Mouse (Mus musculus): ENCODE results near the gene U2af1. TPM values are rescaled to one million over a fixed set of nuclear protein-coding genes. Genes with fewer than 3 reads are reported as not detected.

The U2af1 gene
- polyA plus RNA-seq, 1 experiment = 102 TPM

- TF ChIP-seq POLR2A (IDR thresholded peaks at IDR 0.05; ENCODE audit: control insufficient read depth, extremely low read depth, insufficient read depth, low read length, poor library complexity) = no peak
- no peak for TF ChIP-seq CTCF (IDR thresholded peaks at IDR 0.05; ENCODE audit: borderline replicate concordance, control insufficient read depth, extremely low read depth, insufficient read depth, low read length, poor library complexity)
- Histone ChIP-seq H3K4me3 (ENCODE audit: control insufficient read depth, insufficient read depth, low read length) (no peak overlapping the region), H3K36me3 (ENCODE audit: control insufficient read depth, insufficient read depth, low read length) (no peaks in the 10 kb centered on the region), H3K27ac (ENCODE audit: control insufficient read depth, insufficient read depth, low read length) (no peak overlapping the region), H3K27me3 (ENCODE audit: control insufficient read depth, insufficient read depth, low read length) (no peaks in the 10 kb centered on the region), H3K4me1 (replicated peaks; ENCODE audit: control insufficient read depth, insufficient read depth, low read length) (0 out of 2 replicates have a peak, but pooled peaks cover 2% of the 10 kb centered on the region)
- DNase-seq = no peak
- WGBS = 86% methylated on average over 11 of the region's 11 CpGs
Measured at GRCm38 (mm10) chr17:31670163-31670562, 11.5 kb upstream of the U2af1 start.

DNA sequence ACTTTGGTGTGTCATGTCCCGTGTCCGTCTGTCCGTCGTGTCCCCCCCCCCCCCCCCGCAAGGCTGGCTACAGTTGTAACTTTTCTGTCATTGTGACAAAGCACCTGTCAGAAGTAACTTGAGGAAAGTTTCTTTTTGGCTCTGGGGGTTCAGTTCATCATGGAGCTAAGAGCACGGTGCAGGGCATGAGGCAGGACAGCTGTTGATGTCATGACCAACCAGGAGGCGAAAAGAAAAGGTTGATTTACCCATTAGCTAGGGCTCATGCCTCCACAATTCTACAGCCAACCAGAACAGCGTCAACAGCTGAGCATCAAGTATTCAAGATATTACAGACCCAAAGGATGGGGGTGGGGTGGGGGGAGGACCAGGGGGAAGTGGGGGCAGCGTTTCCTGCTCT lies 9.6 kb upstream of the U2af1 start:
- H3K36me3 ChIP-seq (ENCODE audit: control insufficient read depth, insufficient read depth, low read length) = no peaks in the 10 kb centered on the region
- WGBS = 54% methylated on average over 9 of the region's 9 CpGs
- TF ChIP-seq POLR2A (IDR thresholded peaks at IDR 0.05; ENCODE audit: control insufficient read depth, extremely low read depth, insufficient read depth, low read length, poor library complexity) = no peak
- no peak for TF ChIP-seq CTCF (IDR thresholded peaks at IDR 0.05; ENCODE audit: borderline replicate concordance, control insufficient read depth, extremely low read depth, insufficient read depth, low read length, poor library complexity)
- H3K4me1 ChIP-seq (replicated peaks; ENCODE audit: control insufficient read depth, insufficient read depth, low read length) = 0 out of 2 replicates have a peak, but pooled peaks cover 2% of the 10 kb centered on the region
- no peak overlapping the region for H3K4me3 ChIP-seq (ENCODE audit: control insufficient read depth, insufficient read depth, low read length)
- H3K27me3 ChIP-seq (ENCODE audit: control insufficient read depth, insufficient read depth, low read length) = no peaks in the 10 kb centered on the region
- DNase-seq = no peak
- H3K27ac ChIP-seq (ENCODE audit: control insufficient read depth, insufficient read depth, low read length) = no peak overlapping the region

GRCm38 (mm10) chr17:31664760-31665159 lies 6.1 kb upstream of the U2af1 start:
- no peaks in the 10 kb centered on the region for H3K36me3 ChIP-seq (ENCODE audit: control insufficient read depth, insufficient read depth, low read length)
- 4% methylated on average over 4 of the region's 4 CpGs for WGBS
- H3K4me3 ChIP-seq (ENCODE audit: control insufficient read depth, insufficient read depth, low read length) = no peak overlapping the region
- H3K27ac ChIP-seq (ENCODE audit: control insufficient read depth, insufficient read depth, low read length) = no peak overlapping the region
- H3K27me3 ChIP-seq (ENCODE audit: control insufficient read depth, insufficient read depth, low read length) = no peaks in the 10 kb centered on the region
- DNase-seq = peak; percentile 89
- H3K4me1 ChIP-seq (replicated peaks; ENCODE audit: control insufficient read depth, insufficient read depth, low read length) = 0 out of 2 replicates have a peak, but pooled peaks cover 2% of the 10 kb centered on the region
- no peak for TF ChIP-seq POLR2A (IDR thresholded peaks at IDR 0.05; ENCODE audit: control insufficient read depth, extremely low read depth, insufficient read depth, low read length, poor library complexity)
- peak; percentile 96 for TF ChIP-seq CTCF (IDR thresholded peaks at IDR 0.05; ENCODE audit: borderline replicate concordance, control insufficient read depth, extremely low read depth, insufficient read depth, low read length, poor library complexity)

GRCm38 (mm10) chr17:31662855-31663254 lies 4.2 kb upstream of the U2af1 start:
- Histone ChIP-seq H3K27me3 (ENCODE audit: control insufficient read depth, insufficient read depth, low read length) (no peaks in the 10 kb centered on the region), H3K4me1 (replicated peaks; ENCODE audit: control insufficient read depth, insufficient read depth, low read length) (peaks cover 4% of the 10 kb centered on the region), H3K36me3 (ENCODE audit: control insufficient read depth, insufficient read depth, low read length) (no peaks in the 10 kb centered on the region), H3K27ac (ENCODE audit: control insufficient read depth, insufficient read depth, low read length) (no peak overlapping the region), H3K4me3 (ENCODE audit: control insufficient read depth, insufficient read depth, low read length) (no peak overlapping the region)
- no peak for DNase-seq
- TF ChIP-seq CTCF (IDR thresholded peaks at IDR 0.05; ENCODE audit: borderline replicate concordance, control insufficient read depth, extremely low read depth, insufficient read depth, low read length, poor library complexity) (no peak), POLR2A (IDR thresholded peaks at IDR 0.05; ENCODE audit: control insufficient read depth, extremely low read depth, insufficient read depth, low read length, poor library complexity) (no peak)

DNA sequence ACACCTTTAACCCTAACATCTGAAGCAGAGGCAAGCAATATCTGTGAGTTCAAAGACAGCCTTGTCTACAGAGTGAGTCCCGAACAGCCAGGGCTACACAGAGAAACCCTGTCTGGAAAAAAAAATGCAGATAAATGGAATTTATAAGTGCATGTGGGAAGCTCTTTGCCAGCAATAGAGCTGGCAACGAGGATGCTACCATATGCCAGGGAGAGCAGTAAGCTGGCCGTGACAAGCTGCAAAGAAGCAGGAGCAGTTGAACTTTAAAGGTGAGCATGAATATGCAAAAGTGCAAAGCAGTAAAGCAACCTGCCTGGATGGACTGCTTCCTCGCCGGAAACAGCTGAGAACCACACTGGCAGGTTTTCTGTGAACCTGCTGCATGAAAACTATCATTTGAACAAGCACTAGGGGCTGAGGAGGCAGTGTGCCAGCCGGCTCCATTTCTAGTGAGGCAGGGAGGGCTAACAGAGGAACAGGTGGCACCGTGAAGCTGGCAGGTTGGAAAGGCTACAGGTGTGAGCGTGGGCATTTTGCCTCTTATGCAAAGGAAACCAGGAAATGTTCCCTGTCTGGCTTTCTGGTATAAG lies 2.1 kb upstream of the U2af1 start:
- WGBS = 90% methylated on average over 8 of the region's 8 CpGs
- Histone ChIP-seq H3K36me3 (ENCODE audit: control insufficient read depth, insufficient read depth, low read length) (no peaks in the 10 kb centered on the region), H3K4me3 (ENCODE audit: control insufficient read depth, insufficient read depth, low read length) (no peak overlapping the region), H3K27me3 (ENCODE audit: control insufficient read depth, insufficient read depth, low read length) (no peaks in the 10 kb centered on the region), H3K27ac (ENCODE audit: control insufficient read depth, insufficient read depth, low read length) (no peak overlapping the region), H3K4me1 (replicated peaks; ENCODE audit: control insufficient read depth, insufficient read depth, low read length) (peaks cover 8% of the 10 kb centered on the region)
- no peak for DNase-seq
- TF ChIP-seq CTCF (IDR thresholded peaks at IDR 0.05; ENCODE audit: borderline replicate concordance, control insufficient read depth, extremely low read depth, insufficient read depth, low read length, poor library complexity) (no peak), POLR2A (IDR thresholded peaks at IDR 0.05; ENCODE audit: control insufficient read depth, extremely low read depth, insufficient read depth, low read length, poor library complexity) (no peak)

DNA sequence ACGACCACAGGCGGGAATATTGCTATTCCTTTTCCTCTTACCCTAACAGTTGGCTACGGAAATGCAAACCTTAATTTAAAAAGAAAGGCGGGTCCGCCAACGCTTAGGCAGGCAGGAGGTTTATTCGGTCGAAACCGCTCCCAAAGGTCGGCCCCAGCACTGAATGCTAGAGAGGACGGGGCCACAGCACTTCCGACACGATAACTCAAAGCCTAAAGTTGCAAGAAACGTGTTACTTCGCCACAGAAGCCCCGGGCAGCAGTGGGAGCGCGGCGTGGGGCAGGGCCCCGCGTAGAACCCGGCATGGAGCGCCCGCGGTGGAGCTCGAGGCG lies 590 bp downstream of the U2af1 start:
- Histone ChIP-seq H3K27ac (ENCODE audit: control insufficient read depth, insufficient read depth, low read length) (peak overlapping the region; percentile 17), H3K4me3 (ENCODE audit: control insufficient read depth, insufficient read depth, low read length) (peak overlapping the region; percentile 75), H3K4me1 (replicated peaks; ENCODE audit: control insufficient read depth, insufficient read depth, low read length) (peaks cover 21% of the 10 kb centered on the region), H3K27me3 (ENCODE audit: control insufficient read depth, insufficient read depth, low read length) (no peaks in the 10 kb centered on the region), H3K36me3 (ENCODE audit: control insufficient read depth, insufficient read depth, low read length) (peaks cover 18% of the 10 kb centered on the region)
- peak; percentile 33 for DNase-seq
- under 1% methylated on average over 27 of the region's 27 CpGs for WGBS
- TF ChIP-seq CTCF (IDR thresholded peaks at IDR 0.05; ENCODE audit: borderline replicate concordance, control insufficient read depth, extremely low read depth, insufficient read depth, low read length, poor library complexity) = no peak

Data from thymus, adult 2 months (tissue).